Mouse (Mus musculus) thymus, adult 2 months (tissue): ENCODE data around the gene Nup188. TPM values are rescaled to one million over a fixed set of nuclear protein-coding genes. Genes with fewer than 3 reads are reported as not detected.

Experiments used
- DNase-seq: peaks from one replicate; pipeline ENCODE4 v3.0.0; 2021
- H3K27ac ChIP-seq: fragments of 200-500 bp; 2 replicates; pipeline ENCODE4 v1.5.1; 2012; ENCODE audit warnings: low read length, control low read depth; ENCODE audit not compliant: control insufficient read depth, insufficient read depth
- H3K27me3 ChIP-seq: fragments of 200-500 bp; 2 replicates; pipeline ENCODE4 v1.6.1; 2012; ENCODE audit warnings: mild to moderate bottlenecking, low read length, moderate library complexity, mixed read lengths; ENCODE audit not compliant: control insufficient read depth, insufficient read depth
- H3K36me3 ChIP-seq: fragments of 200-500 bp; 2 replicates; pipeline ENCODE4 v1.6.1; 2012; ENCODE audit warnings: mild to moderate bottlenecking, low read length, moderate library complexity; ENCODE audit not compliant: control insufficient read depth, insufficient read depth
- H3K4me1 ChIP-seq: fragments of 200-500 bp; replicated peaks from 2 replicates; pipeline ENCODE4 v1.6.1; 2012; ENCODE audit warnings: low read length; ENCODE audit not compliant: control insufficient read depth, insufficient read depth
- H3K4me3 ChIP-seq: fragments of 200-500 bp; 2 replicates; pipeline ENCODE4 v1.5.1; 2012; ENCODE audit warnings: mild to moderate bottlenecking, low read length, control low read depth, moderate library complexity; ENCODE audit not compliant: control insufficient read depth, insufficient read depth
- CTCF ChIP-seq: fragments of 200-500 bp; IDR thresholded peaks from 2 replicates; pipeline ENCODE4 v1.5.1; 2012; ENCODE audit warnings: mild to moderate bottlenecking, control low read depth, low read length, moderate library complexity, borderline replicate concordance; ENCODE audit not compliant: control insufficient read depth, poor library complexity, insufficient read depth; ENCODE audit errors: extremely low read depth
- POLR2A ChIP-seq: fragments of 200-500 bp; IDR thresholded peaks from 2 replicates; pipeline ENCODE4 v1.6.1; 2012; ENCODE audit warnings: mild to moderate bottlenecking, low read length, control low read depth, moderate library complexity; ENCODE audit not compliant: control insufficient read depth, poor library complexity, insufficient read depth; ENCODE audit errors: extremely low read depth
- WGBS: fragments of 180-500 bp; shearing (Covaris S2); methylation state at CpG from one replicate; pipeline ENCODE4 v1.1.7; 2018; 5-methylcytosine and 5-hydroxymethylcytosine counted together
- polyA plus RNA-seq: library from polyadenylated mRNA; depleted of rRNA; stranded (reverse); fragments of >200 nt; gene quantifications from 2 replicates; pipeline ENCODE4 v1.2.3, GENCODE M21; 2012

The Nup188 gene
- polyA plus RNA-seq, 1 experiment = 77.4 TPM

GRCm38 (mm10) chr2:30356906-30357305 is 70.7 kb downstream of the Nup188 start:
- no peak for DNase-seq
- TF ChIP-seq POLR2A (no peak), CTCF (no peak)
- Histone ChIP-seq H3K4me1 (peaks cover 12% of the 10 kb centered on the region), H3K27ac (no peak overlapping the region), H3K36me3 (no peaks in the 10 kb centered on the region; the same call in 1 of the 2 replicates), H3K4me3 (no peak overlapping the region), H3K27me3 (no peaks in the 10 kb centered on the region)
- 86% methylated on average over 9 of the region's 9 CpGs for WGBS

- no peaks in the 10 kb centered on the region for H3K27me3 ChIP-seq
- WGBS = 73% methylated on average over 8 of the region's 8 CpGs
- DNase-seq = no peak
- H3K4me3 ChIP-seq = no peak overlapping the region; the same call in 1 of the 2 replicates
- no peak overlapping the region for H3K27ac ChIP-seq
- no peak for TF ChIP-seq CTCF
- TF ChIP-seq POLR2A = no peak
- H3K4me1 ChIP-seq = peaks cover 12% of the 10 kb centered on the region
- no peaks in the 10 kb centered on the region; the same call in 1 of the 2 replicates for H3K36me3 ChIP-seq
Observed at GRCm38 (mm10) chr2:30357552-30358510, 71.6 kb downstream of the Nup188 start.

- H3K27me3 ChIP-seq = no peaks in the 10 kb centered on the region
- peak within 1 kb of the TSS; percentile 33 for H3K27ac ChIP-seq
- DNase-seq = peak; percentile 85
- 2% methylated on average over 73 of the region's 73 CpGs for WGBS
- peak within 1 kb of the TSS; percentile 75 for H3K4me3 ChIP-seq
- H3K4me1 ChIP-seq = peaks cover 12% of the 10 kb centered on the region
- H3K36me3 ChIP-seq = no peaks in the 10 kb centered on the region
- TF ChIP-seq CTCF = peak; percentile 63; the same call in 1 of the 2 replicates
- no peak for TF ChIP-seq POLR2A
Observed at GRCm38 (mm10) chr2:30358533-30359531, 72.6 kb downstream of the Nup188 start, which contains the start of gene Sh3glb2. Gene Sh3glb2, minus strand, starts transcription at chr2:30359337.

GRCm38 (mm10) chr2:30360626-30361025 is 74.4 kb downstream of the Nup188 start:
- 93% methylated on average over 10 of the region's 10 CpGs for WGBS
- no peak overlapping the region for H3K4me3 ChIP-seq
- TF ChIP-seq POLR2A = no peak
- TF ChIP-seq CTCF = no peak
- no peaks in the 10 kb centered on the region for H3K27me3 ChIP-seq
- no peaks in the 10 kb centered on the region for H3K36me3 ChIP-seq
- H3K4me1 ChIP-seq = peaks cover 20% of the 10 kb centered on the region
- DNase-seq = no peak
- no peak overlapping the region for H3K27ac ChIP-seq

- 86% methylated on average over 5 of the region's 5 CpGs for WGBS
- DNase-seq = no peak
- H3K4me3 ChIP-seq = no peak overlapping the region
- TF ChIP-seq CTCF = no peak
- no peak for TF ChIP-seq POLR2A
- peaks cover 17% of the 10 kb centered on the region for H3K4me1 ChIP-seq
- H3K36me3 ChIP-seq = no peaks in the 10 kb centered on the region
- H3K27ac ChIP-seq = no peak overlapping the region
- no peaks in the 10 kb centered on the region for H3K27me3 ChIP-seq
Observed at GRCm38 (mm10) chr2:30362865-30363264, 76.7 kb downstream of the Nup188 start.
